Mouse (Mus musculus): Measurements from ENCODE around the gene Ube2c. TPM values are rescaled to one million over a fixed set of nuclear protein-coding genes. Genes with fewer than 3 reads are reported as not detected.

Ube2c gene
- polyA plus RNA-seq, 1 experiment from 2014 or later = 198 TPM

DNA sequence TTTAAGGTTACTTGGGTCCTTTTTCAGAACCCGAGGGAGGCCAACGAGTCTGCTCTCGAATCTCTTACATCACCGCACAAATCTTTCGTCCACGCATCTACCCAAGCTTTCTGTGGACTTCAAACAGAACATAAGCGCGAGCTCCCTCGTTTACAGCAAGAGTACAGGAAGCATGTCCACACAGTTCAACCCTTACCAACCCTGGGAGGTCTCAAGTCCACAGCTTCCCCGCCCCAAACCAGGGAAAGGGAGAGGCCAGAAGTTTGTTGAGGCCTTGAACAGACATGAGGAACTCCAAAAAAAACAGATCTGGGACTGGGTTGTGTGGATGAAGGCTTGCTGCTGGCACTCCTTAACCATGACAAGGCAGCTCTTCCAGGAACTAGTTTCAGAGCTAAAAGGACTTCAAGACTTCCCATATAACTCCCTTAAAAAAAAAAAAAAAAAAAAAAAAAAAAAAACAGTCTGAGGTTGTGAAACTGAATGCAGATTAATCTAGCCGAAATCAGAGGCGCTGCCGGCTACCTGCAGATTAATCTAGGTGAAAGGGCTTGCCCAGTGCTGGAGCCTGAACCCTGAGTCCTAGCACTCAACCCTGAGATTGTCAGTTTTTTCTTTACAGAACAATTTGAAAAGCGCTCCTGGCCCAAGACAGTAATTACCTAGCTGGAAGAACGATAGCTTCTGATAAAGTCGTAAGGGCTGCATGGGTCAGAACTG lies 33.7 kb downstream of the Ube2c start:
- DNase-seq (ENCODE audit: low spot score) (no peak), ATAC-seq (no peak)
- Histone ChIP-seq H3K27ac (ENCODE audit: low read depth, low read length) (no peak overlapping the region), H3K4me2 (ENCODE audit: low read length) (peak overlapping the region; percentile 62), H3K9me3 (replicated peaks; ENCODE audit: control insufficient read depth, low read length) (no peaks in the 10 kb centered on the region), H3K4me1 (ENCODE audit: control insufficient read depth, insufficient read depth, low read length) (peaks cover 8% of the 10 kb centered on the region; the same call in 1 of the 2 replicates), H3K36me3 (ENCODE audit: control insufficient read depth, insufficient read depth, low read length) (0 out of 2 replicates have a peak, but pooled peaks cover 16% of the 10 kb centered on the region), H3K9ac (ENCODE audit: low read length) (peak overlapping the region; percentile 78), H3K27me3 (replicated peaks; ENCODE audit: control insufficient read depth, insufficient read depth, low read length) (no peaks in the 10 kb centered on the region), H3K4me3 (ENCODE audit: low read depth, low read length) (peak overlapping the region; percentile 77; the same call in 1 of the 2 replicates)
- whole genome bisulfite sequencing = 91% methylated on average over 16 of the region's 16 CpGs

GRCm38 (mm10) chr2:164803921-164804313 lies 34.2 kb downstream of the Ube2c start:
- Histone ChIP-seq H3K27me3 (replicated peaks; ENCODE audit: control insufficient read depth, insufficient read depth, low read length) (no peaks in the 10 kb centered on the region), H3K4me3 (ENCODE audit: low read depth, low read length) (peak overlapping the region; percentile 77), H3K4me2 (ENCODE audit: low read length) (peak overlapping the region; percentile 62), H3K27ac (ENCODE audit: low read depth, low read length) (no peak overlapping the region), H3K9me3 (replicated peaks; ENCODE audit: control insufficient read depth, low read length) (no peaks in the 10 kb centered on the region), H3K36me3 (ENCODE audit: control insufficient read depth, insufficient read depth, low read length) (peaks cover 19% of the 10 kb centered on the region; the same call in 1 of the 2 replicates), H3K9ac (ENCODE audit: low read length) (peak overlapping the region; percentile 78), H3K4me1 (ENCODE audit: control insufficient read depth, insufficient read depth, low read length) (peaks cover 8% of the 10 kb centered on the region; the same call in 1 of the 2 replicates)
- no peak for ATAC-seq
- WGBS = 55% methylated on average over 1 of the region's 1 CpGs
- DNase-seq (ENCODE audit: low spot score) = no peak

DNA sequence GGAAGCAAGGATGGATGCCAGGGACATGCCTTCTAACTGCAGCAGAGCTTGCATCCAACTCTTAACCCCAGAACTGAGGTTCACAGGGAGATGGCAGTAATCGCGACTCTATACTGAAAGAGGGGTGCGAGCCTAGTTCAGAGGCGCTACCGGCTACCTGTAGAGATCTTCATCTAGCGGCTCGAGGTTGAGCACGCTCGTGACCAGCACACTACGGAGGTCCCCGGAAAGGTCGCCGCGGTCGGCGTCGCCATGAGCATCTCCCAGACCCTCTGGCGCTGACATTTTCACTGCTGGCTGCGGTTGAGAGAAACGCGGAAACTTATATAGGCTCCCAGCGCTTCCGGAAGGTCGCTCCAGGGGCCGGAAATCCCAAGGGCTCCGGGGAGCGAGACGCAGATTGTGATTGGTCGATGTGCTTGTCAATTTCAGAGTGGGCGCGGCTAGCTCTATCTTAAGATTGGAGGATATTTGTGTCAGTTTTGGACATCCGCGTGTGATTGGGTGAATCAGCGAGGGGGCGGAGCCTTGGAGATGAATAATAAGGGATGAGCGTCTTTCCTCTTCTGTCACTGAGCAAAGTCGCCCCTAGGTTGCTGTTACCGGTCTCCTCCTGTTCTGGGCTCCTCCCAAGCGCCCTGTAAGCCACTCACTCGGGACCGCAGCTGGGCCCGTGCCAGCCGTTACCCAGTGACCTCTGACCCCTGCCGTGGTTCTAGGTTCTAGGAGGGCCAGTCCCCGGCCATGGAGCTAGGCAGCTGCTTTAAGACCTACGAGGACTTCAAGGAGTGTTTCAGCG lies 35.0 kb downstream of the Ube2c start, which contains the start of the genes Acot8 and Zswim3:
Gene Acot8, minus strand, starts transcription at position 350 of the 799 bp plus-strand sequence.
Gene Zswim3, plus strand, starts transcription at position 566 of the 799 bp plus-strand sequence.
- peak within 1 kb of the TSS; percentile 85 for H3K4me2 ChIP-seq (ENCODE audit: low read length)
- peak within 1 kb of the TSS; percentile 78 for H3K9ac ChIP-seq (ENCODE audit: low read length)
- under 1% methylated on average over 47 of the region's 47 CpGs for WGBS
- peak; percentile 99 for DNase-seq (ENCODE audit: low spot score)
- peaks cover 16% of the 10 kb centered on the region; the same call in 1 of the 2 replicates for H3K36me3 ChIP-seq (ENCODE audit: control insufficient read depth, insufficient read depth, low read length)
- peak within 1 kb of the TSS; percentile 74 for H3K27ac ChIP-seq (ENCODE audit: low read depth, low read length)
- no peaks in the 10 kb centered on the region for H3K27me3 ChIP-seq (replicated peaks; ENCODE audit: control insufficient read depth, insufficient read depth, low read length)
- peak within 1 kb of the TSS; percentile 77 for H3K4me3 ChIP-seq (ENCODE audit: low read depth, low read length)
- H3K4me1 ChIP-seq (ENCODE audit: control insufficient read depth, insufficient read depth, low read length) = peaks cover 8% of the 10 kb centered on the region; the same call in 1 of the 2 replicates
- ATAC-seq = peak; percentile 98
- no peaks in the 10 kb centered on the region for H3K9me3 ChIP-seq (replicated peaks; ENCODE audit: control insufficient read depth, low read length)

GRCm38 (mm10) chr2:164805332-164805718 lies 35.6 kb downstream of the Ube2c start:
- peaks cover 8% of the 10 kb centered on the region; the same call in 1 of the 2 replicates for H3K4me1 ChIP-seq (ENCODE audit: control insufficient read depth, insufficient read depth, low read length)
- H3K27ac ChIP-seq (ENCODE audit: low read depth, low read length) = peak overlapping the region; percentile 74
- no peaks in the 10 kb centered on the region for H3K27me3 ChIP-seq (replicated peaks; ENCODE audit: control insufficient read depth, insufficient read depth, low read length)
- H3K9me3 ChIP-seq (replicated peaks; ENCODE audit: control insufficient read depth, low read length) = no peaks in the 10 kb centered on the region
- peak overlapping the region; percentile 77 for H3K9ac ChIP-seq (ENCODE audit: low read length)
- DNase-seq (ENCODE audit: low spot score) = no peak
- peak overlapping the region; percentile 85 for H3K4me2 ChIP-seq (ENCODE audit: low read length)
- H3K36me3 ChIP-seq (ENCODE audit: control insufficient read depth, insufficient read depth, low read length) = peaks cover 11% of the 10 kb centered on the region; the same call in 1 of the 2 replicates
- peak overlapping the region; percentile 77 for H3K4me3 ChIP-seq (ENCODE audit: low read depth, low read length)
- WGBS = 1% methylated on average over 21 of the region's 21 CpGs
- peak; percentile 63; the same call in 1 of the 2 replicates for ATAC-seq

- Histone ChIP-seq H3K9ac (ENCODE audit: low read length) (peak overlapping the region; percentile 13; the same call in 1 of the 2 replicates), H3K4me3 (ENCODE audit: low read depth, low read length) (no peak overlapping the region), H3K27ac (ENCODE audit: low read depth, low read length) (no peak overlapping the region), H3K27me3 (replicated peaks; ENCODE audit: control insufficient read depth, insufficient read depth, low read length) (no peaks in the 10 kb centered on the region), H3K36me3 (ENCODE audit: control insufficient read depth, insufficient read depth, low read length) (peaks cover 5% of the 10 kb centered on the region; the same call in 1 of the 2 replicates), H3K9me3 (replicated peaks; ENCODE audit: control insufficient read depth, low read length) (no peaks in the 10 kb centered on the region), H3K4me1 (ENCODE audit: control insufficient read depth, insufficient read depth, low read length) (peaks cover 8% of the 10 kb centered on the region; the same call in 1 of the 2 replicates), H3K4me2 (ENCODE audit: low read length) (0 out of 2 replicates have a peak overlapping the region, but pooled peaks have one; percentile 85)
- ATAC-seq (no peak), DNase-seq (ENCODE audit: low spot score) (no peak)
- 86% methylated on average over 7 of the region's 7 CpGs for WGBS
Observed at GRCm38 (mm10) chr2:164806614-164807013, 36.9 kb downstream of the Ube2c start.

GRCm38 (mm10) chr2:164813557-164813956 lies 43.9 kb downstream of the Ube2c start:
- Histone ChIP-seq H3K4me2 (ENCODE audit: low read length) (no peak overlapping the region), H3K36me3 (ENCODE audit: control insufficient read depth, insufficient read depth, low read length) (peaks cover 15% of the 10 kb centered on the region; the same call in 1 of the 2 replicates), H3K27ac (ENCODE audit: low read depth, low read length) (no peak overlapping the region), H3K9me3 (replicated peaks; ENCODE audit: control insufficient read depth, low read length) (no peaks in the 10 kb centered on the region), H3K4me3 (ENCODE audit: low read depth, low read length) (no peak overlapping the region), H3K27me3 (replicated peaks; ENCODE audit: control insufficient read depth, insufficient read depth, low read length) (no peaks in the 10 kb centered on the region), H3K9ac (ENCODE audit: low read length) (no peak overlapping the region), H3K4me1 (ENCODE audit: control insufficient read depth, insufficient read depth, low read length) (no peaks in the 10 kb centered on the region)
- 69% methylated on average over 2 of the region's 2 CpGs for WGBS
- no peak for DNase-seq (ENCODE audit: low spot score)
- ATAC-seq = no peak

GRCm38 (mm10) chr2:164815348-164815747 lies 45.6 kb downstream of the Ube2c start:
- H3K27ac ChIP-seq (ENCODE audit: low read depth, low read length) = no peak overlapping the region
- 91% methylated on average over 5 of the region's 5 CpGs for WGBS

GRCm38 (mm10) chr2:164815821-164816220 lies 46.1 kb downstream of the Ube2c start:
- H3K36me3 ChIP-seq (ENCODE audit: control insufficient read depth, insufficient read depth, low read length) = peaks cover 22% of the 10 kb centered on the region
- no peak overlapping the region for H3K4me3 ChIP-seq (ENCODE audit: low read depth, low read length)
- no peak for ATAC-seq
- no peak overlapping the region for H3K4me2 ChIP-seq (ENCODE audit: low read length)
- 92% methylated on average over 8 of the region's 8 CpGs for whole genome bisulfite sequencing
- no peak overlapping the region for H3K9ac ChIP-seq (ENCODE audit: low read length)
- no peak overlapping the region for H3K27ac ChIP-seq (ENCODE audit: low read depth, low read length)
- no peak for DNase-seq (ENCODE audit: low spot score)
- no peaks in the 10 kb centered on the region for H3K4me1 ChIP-seq (ENCODE audit: control insufficient read depth, insufficient read depth, low read length)
- H3K27me3 ChIP-seq (replicated peaks; ENCODE audit: control insufficient read depth, insufficient read depth, low read length) = no peaks in the 10 kb centered on the region
- no peaks in the 10 kb centered on the region for H3K9me3 ChIP-seq (replicated peaks; ENCODE audit: control insufficient read depth, low read length)

More at GRCm38 (mm10) chr2:164815348-164815747, 45.6 kb downstream of the Ube2c start:
- Histone ChIP-seq H3K9me3 (replicated peaks; ENCODE audit: control insufficient read depth, low read length) (no peaks in the 10 kb centered on the region), H3K36me3 (ENCODE audit: control insufficient read depth, insufficient read depth, low read length) (peaks cover 17% of the 10 kb centered on the region), H3K4me3 (ENCODE audit: low read depth, low read length) (no peak overlapping the region), H3K4me1 (ENCODE audit: control insufficient read depth, insufficient read depth, low read length) (no peaks in the 10 kb centered on the region), H3K27me3 (replicated peaks; ENCODE audit: control insufficient read depth, insufficient read depth, low read length) (no peaks in the 10 kb centered on the region), H3K9ac (ENCODE audit: low read length) (no peak overlapping the region), H3K4me2 (ENCODE audit: low read length) (no peak overlapping the region)
- ATAC-seq = no peak
- DNase-seq (ENCODE audit: low spot score) = no peak
